Mouse (Mus musculus): ENCODE data around the gene Slc20a1. TPM values are rescaled to one million over a fixed set of nuclear protein-coding genes. Genes with fewer than 3 reads are reported as not detected.

Gene Slc20a1
- polyA plus RNA-seq, 1 experiment from 2014 or later: 57.2 TPM

DNA sequence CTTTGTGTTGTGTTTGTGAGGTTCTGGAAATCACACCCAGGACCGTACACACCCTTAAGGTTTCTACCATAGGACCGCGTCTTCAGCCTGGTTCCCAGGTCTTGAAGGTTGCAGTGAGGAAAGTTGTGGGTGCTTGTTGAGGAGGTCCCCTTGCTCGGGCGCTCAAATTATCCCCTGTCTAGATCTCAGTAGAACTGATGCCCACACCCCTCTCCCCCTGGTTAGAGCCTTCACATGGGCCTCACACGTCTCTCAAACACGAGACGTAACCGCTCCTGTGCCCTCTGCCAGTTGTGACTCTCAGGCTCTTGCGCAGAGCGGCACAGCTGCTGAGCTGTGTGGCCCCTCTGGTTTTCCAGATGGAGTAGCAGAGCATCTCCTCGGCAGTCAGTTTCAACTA, 48.4 kb downstream of the Slc20a1 start:
- WGBS: 94% methylated on average over 12 of the region's 12 CpGs
- Histone ChIP-seq H3K4me2 (no peak overlapping the region), H3K27me3 (no peaks in the 10 kb centered on the region), H3K9me3 (replicated peaks) (no peaks in the 10 kb centered on the region), H3K36me3 (ENCODE audit: poor library complexity, severe bottlenecking) (no peaks in the 10 kb centered on the region), H3K4me3 (no peak overlapping the region), H3K9ac (no peak overlapping the region), H3K4me1 (no peaks in the 10 kb centered on the region; the same call in 1 of the 2 replicates), H3K27ac (no peak overlapping the region)
- no peak for ATAC-seq

DNA sequence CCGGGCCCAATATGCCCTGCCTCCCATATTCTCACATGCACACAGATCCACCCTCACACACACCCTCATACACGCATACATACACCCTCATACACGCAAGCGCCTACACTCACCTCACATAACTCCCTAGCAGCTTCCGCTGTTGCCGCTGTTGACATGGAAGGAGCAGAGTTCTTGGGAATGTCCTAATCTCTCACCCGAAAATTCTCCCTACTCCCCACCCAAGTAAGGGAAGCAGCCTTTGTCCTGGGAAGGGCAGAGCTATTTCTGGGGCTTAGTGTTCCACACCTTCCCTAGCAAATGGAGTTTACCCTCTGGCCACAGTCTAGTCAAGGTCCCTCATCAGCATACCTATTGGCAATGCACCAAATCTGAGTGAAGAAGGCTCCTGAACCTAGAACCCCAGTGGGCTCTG, 49.1 kb downstream of the Slc20a1 start:
- ATAC-seq: no peak
- H3K27ac ChIP-seq: no peak overlapping the region
- H3K4me1 ChIP-seq: no peaks in the 10 kb centered on the region; the same call in 1 of the 2 replicates
- H3K36me3 ChIP-seq (ENCODE audit: poor library complexity, severe bottlenecking): no peaks in the 10 kb centered on the region
- WGBS: 94% methylated on average over 7 of the region's 7 CpGs
- H3K27me3 ChIP-seq: no peaks in the 10 kb centered on the region
- no peak overlapping the region for H3K9ac ChIP-seq
- no peaks in the 10 kb centered on the region for H3K9me3 ChIP-seq (replicated peaks)
- no peak overlapping the region for H3K4me2 ChIP-seq
- no peak overlapping the region for H3K4me3 ChIP-seq

DNA sequence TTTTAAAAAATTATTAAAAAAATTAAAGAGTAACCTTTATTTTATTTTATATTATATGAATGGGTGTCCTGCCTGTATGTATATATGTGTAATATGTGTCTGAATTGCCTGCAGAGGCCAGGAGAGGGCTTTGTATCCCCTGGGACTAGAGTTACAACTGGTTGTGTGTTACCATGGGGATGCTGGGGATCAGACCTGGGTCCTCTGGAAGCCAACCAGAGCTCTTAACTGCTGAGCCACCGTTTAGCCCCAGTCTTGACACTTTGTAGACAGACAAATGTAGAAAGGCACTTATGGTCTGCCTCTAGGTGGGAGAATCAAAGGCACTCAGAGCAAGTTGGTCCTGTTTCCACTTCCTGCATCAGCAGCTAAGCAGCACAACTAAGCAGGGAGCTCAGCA, 50.8 kb downstream of the Slc20a1 start:
- 67% methylated on average over 1 of the region's 1 CpGs for WGBS
- no peaks in the 10 kb centered on the region for H3K27me3 ChIP-seq
- no peak overlapping the region for H3K9ac ChIP-seq
- H3K4me2 ChIP-seq: no peak overlapping the region
- no peak overlapping the region for H3K27ac ChIP-seq
- no peaks in the 10 kb centered on the region for H3K4me1 ChIP-seq
- H3K9me3 ChIP-seq (replicated peaks): no peaks in the 10 kb centered on the region
- no peaks in the 10 kb centered on the region for H3K36me3 ChIP-seq (ENCODE audit: poor library complexity, severe bottlenecking)
- H3K4me3 ChIP-seq: no peak overlapping the region
- no peak for ATAC-seq

DNA sequence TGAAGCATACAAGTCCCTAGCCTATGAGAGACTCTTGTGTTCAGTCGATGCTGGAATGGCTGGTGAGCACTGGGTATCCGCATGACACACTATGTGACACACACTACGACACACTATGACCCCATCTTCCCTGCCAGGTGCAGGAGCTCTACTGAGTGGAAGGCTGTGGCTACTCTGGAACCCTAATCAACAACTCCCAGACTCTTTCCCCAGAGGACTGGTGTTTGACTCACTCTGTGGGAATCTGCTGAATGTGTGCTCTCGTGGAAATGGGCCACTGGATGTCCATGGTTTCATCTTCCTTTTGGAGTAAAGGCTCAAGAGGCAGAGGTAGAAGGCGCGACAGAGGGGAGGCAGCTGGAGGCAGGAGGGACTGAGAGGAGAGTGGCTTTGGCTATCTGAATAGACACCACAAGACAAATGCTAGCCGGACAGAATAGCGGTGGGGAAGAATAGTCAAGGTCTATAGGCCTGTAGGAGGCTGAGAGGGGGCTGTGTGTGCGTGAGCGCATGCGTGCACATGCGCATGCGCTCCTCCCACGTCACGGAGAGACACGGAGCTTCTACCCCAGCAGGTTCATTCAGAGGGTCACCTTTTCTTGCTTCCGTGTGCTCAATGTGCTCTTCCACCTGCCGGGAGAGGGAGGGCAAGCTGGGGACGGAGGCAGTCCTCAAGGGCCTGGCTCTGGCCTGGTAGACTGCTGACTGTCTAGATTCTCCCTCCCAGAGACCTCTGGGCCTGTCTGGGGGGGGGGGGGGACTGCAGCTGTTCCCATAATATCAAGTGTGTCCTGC, 54.5 kb downstream of the Slc20a1 start:
- Histone ChIP-seq H3K4me2 (no peak overlapping the region), H3K4me1 (no peaks in the 10 kb centered on the region), H3K27me3 (no peaks in the 10 kb centered on the region), H3K36me3 (ENCODE audit: poor library complexity, severe bottlenecking) (no peaks in the 10 kb centered on the region), H3K9me3 (replicated peaks) (no peaks in the 10 kb centered on the region), H3K4me3 (no peak overlapping the region), H3K9ac (no peak overlapping the region), H3K27ac (no peak overlapping the region)
- 91% methylated on average over 19 of the region's 19 CpGs for WGBS
- no peak for ATAC-seq

DNA sequence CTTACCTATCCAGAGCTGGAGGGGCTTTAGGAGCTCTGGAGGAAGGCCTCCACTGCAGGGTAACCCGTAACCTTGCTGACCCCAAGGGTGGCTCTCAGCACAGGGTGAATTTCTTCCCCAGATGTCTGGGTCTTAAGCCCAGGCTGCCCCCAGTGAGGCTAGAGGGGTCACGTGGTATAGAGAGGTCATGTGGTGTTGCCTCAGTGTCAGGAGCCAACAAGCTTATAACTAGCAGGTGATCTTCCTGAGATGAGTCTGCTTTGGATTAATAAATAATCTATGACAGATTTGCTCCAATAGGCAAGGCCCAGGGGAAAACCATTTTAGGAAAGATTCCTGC, 55.0 kb downstream of the Slc20a1 start:
- Histone ChIP-seq H3K4me2 (no peak overlapping the region), H3K36me3 (ENCODE audit: poor library complexity, severe bottlenecking) (no peaks in the 10 kb centered on the region), H3K4me1 (no peaks in the 10 kb centered on the region), H3K27me3 (no peaks in the 10 kb centered on the region), H3K9me3 (replicated peaks) (no peaks in the 10 kb centered on the region), H3K4me3 (no peak overlapping the region), H3K27ac (no peak overlapping the region), H3K9ac (no peak overlapping the region)
- ATAC-seq: no peak
- 90% methylated on average over 2 of the region's 2 CpGs for WGBS

DNA sequence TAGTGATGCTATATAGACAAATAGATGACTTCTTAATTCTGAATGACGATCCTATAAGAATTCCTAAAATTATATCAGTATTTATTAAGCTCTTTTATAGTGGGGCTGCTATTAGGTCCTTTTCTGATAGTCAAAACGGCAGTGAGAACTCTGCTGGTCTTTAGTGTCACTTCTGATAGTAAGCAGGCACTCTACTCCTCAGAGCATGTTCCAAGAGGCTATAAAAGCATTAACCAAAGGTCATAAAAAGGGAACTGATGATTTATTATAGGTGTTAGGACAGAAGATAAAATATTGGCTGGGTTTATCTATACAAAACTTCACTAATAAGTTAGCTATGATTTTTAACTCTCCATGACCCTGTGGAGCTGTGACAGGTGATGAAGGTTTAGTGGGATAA, 55.5 kb downstream of the Slc20a1 start:
- H3K27ac ChIP-seq: no peak overlapping the region
- H3K4me3 ChIP-seq: no peak overlapping the region
- H3K9ac ChIP-seq: no peak overlapping the region
- H3K4me1 ChIP-seq: no peaks in the 10 kb centered on the region
- H3K27me3 ChIP-seq: no peaks in the 10 kb centered on the region
- 90% methylated on average over 2 of the region's 2 CpGs for WGBS
- H3K36me3 ChIP-seq (ENCODE audit: poor library complexity, severe bottlenecking): no peaks in the 10 kb centered on the region
- H3K9me3 ChIP-seq (replicated peaks): no peaks in the 10 kb centered on the region
- no peak overlapping the region for H3K4me2 ChIP-seq
- no peak for ATAC-seq

DNA sequence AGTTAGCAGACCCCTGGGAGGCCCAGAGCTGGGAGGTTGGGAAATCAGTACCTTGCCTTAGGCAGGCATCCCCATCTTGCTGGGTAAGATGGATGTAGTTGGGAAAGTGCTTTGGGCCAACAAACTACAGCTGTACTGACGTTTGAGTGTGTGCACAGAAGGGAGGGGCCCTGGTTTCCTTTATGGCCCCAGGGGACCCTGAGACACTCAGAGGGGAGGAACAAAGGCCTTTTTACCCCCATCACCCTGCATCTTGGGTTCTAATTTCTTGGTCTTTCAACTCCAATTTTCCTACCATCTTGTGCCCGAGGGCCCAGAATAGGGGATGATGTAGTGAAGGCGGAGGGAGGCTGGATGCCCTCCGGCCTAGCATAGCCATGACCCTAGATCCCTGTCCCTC, 57.4 kb downstream of the Slc20a1 start:
- H3K27me3 ChIP-seq: no peaks in the 10 kb centered on the region
- H3K4me1 ChIP-seq: no peaks in the 10 kb centered on the region
- no peak overlapping the region for H3K9ac ChIP-seq
- H3K36me3 ChIP-seq (ENCODE audit: poor library complexity, severe bottlenecking): no peaks in the 10 kb centered on the region
- WGBS: 79% methylated on average over 4 of the region's 4 CpGs
- H3K4me3 ChIP-seq: no peak overlapping the region
- H3K27ac ChIP-seq: no peak overlapping the region
- H3K9me3 ChIP-seq (replicated peaks): no peaks in the 10 kb centered on the region
- no peak overlapping the region for H3K4me2 ChIP-seq
- no peak for ATAC-seq

DNA sequence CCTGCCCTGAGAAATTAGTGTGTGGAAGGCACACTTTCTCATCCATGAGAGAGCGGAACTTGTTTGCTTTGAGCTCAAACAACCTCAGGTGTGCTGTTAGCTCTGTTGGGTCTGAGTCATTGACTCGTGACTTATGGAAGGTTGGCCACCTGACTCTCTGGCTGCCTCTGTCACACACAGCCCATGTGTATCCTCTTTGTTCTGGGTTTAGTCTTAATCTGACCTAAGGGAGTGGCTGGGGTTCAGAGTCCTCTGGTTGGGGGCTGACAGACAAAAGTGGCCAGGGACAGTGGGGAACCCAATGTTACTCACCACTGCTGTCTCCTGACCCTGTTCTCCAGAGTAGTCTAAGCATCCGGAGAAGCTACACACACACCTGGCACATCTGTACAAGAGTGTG, 59.5 kb downstream of the Slc20a1 start:
- Histone ChIP-seq H3K27ac (no peak overlapping the region), H3K36me3 (ENCODE audit: poor library complexity, severe bottlenecking) (no peaks in the 10 kb centered on the region), H3K27me3 (no peaks in the 10 kb centered on the region), H3K9me3 (replicated peaks) (no peaks in the 10 kb centered on the region), H3K9ac (no peak overlapping the region), H3K4me3 (no peak overlapping the region), H3K4me1 (no peaks in the 10 kb centered on the region), H3K4me2 (no peak overlapping the region)
- WGBS: 92% methylated on average over 3 of the region's 3 CpGs
- ATAC-seq: no peak

DNA sequence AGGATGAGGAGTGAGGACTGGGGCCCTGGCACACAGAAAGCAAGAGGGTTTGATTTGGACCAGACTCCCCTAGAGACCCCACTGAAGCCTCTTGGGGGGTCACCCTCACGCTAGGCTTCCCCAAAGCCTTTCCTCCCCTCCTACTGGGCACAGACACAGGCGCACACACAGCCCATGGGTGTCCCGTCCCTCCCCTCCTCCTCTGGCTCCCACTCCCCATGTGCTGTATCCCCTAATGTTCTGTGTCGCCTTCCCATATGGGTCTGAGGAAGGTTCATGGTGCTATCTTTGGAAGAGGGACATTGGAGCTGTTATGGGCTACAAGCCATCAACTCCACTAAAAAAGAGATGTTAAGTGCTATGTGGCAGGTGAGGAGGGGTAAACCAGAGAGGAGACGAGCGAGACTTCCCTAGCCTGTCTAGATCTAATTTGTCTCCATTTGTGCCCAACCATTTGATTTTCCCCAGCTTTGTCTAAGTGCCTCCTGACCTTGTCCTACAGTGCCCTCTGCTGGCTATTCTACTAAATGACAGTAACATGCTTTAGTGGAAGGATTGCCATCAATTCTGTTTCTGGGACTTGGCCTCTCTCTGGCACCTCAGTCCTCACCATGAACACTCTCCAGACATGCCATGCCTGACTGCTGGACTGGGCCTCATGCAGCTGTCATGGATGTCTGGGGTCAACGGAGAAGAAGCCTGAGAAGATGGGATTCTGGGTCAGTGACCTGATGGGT, 60.1 kb downstream of the Slc20a1 start:
- WGBS: 39% methylated on average over 7 of the region's 7 CpGs
- no peaks in the 10 kb centered on the region for H3K36me3 ChIP-seq (ENCODE audit: poor library complexity, severe bottlenecking)
- ATAC-seq: peak; percentile 84
- H3K4me1 ChIP-seq: no peaks in the 10 kb centered on the region
- no peaks in the 10 kb centered on the region for H3K9me3 ChIP-seq (replicated peaks)
- H3K4me3 ChIP-seq: no peak overlapping the region
- no peaks in the 10 kb centered on the region for H3K27me3 ChIP-seq
- no peak overlapping the region for H3K9ac ChIP-seq
- H3K4me2 ChIP-seq: peak overlapping the region; percentile 24; the same call in 1 of the 2 replicates
- no peak overlapping the region for H3K27ac ChIP-seq

DNA sequence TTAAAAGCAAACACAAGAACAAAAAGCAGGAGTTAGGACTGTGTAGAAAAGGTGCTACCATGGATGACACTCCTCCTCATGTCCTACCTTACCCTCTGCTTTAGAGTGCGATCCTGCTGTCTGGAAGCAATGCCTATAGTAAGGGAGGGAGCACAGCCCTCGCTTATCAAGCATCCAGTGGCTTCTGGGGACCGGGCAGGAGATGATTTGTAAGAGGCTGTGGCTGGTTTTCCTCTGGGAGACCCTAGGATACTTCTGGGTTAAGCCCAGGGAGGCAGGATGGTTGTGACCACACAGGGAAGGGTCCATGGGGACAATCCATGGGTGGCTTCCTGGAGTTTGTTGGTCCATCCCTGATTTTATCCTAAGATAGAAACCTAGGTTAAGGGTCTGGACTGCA, 62.1 kb downstream of the Slc20a1 start:
- Histone ChIP-seq H3K4me1 (no peaks in the 10 kb centered on the region), H3K27me3 (no peaks in the 10 kb centered on the region), H3K9ac (no peak overlapping the region), H3K27ac (no peak overlapping the region), H3K4me2 (no peak overlapping the region), H3K9me3 (replicated peaks) (no peaks in the 10 kb centered on the region), H3K36me3 (ENCODE audit: poor library complexity, severe bottlenecking) (no peaks in the 10 kb centered on the region), H3K4me3 (no peak overlapping the region)
- no peak for ATAC-seq
- WGBS: 70% methylated on average over 3 of the region's 3 CpGs
